Mouse (Mus musculus) hindbrain, postnatal 0 days (tissue): ENCODE data around the gene Ube2h. TPM values are rescaled to one million over a fixed set of nuclear protein-coding genes. Genes with fewer than 3 reads are reported as not detected.
"Not testable (repeated sequence)": the region's sequence is repeated elsewhere in the genome, so short reads cannot be mapped to it uniquely, and the experiment has no call there.

Experiments
- ATAC-seq: fragments of 200-750 bp; cut with Nextera tagmentation; 2 replicates; pipeline ENCODE4 v1.8.0; 2017; ENCODE audit warnings: mild to moderate bottlenecking, moderate TSS enrichment, moderate library complexity
- DNase-seq: peaks from one replicate; pipeline ENCODE4 v3.0.0-alpha.2; 2015; ENCODE audit warnings: low spot score
- H3K27ac ChIP-seq: fragments of 300-500 bp; sonication (generic); 2 replicates; pipeline ENCODE4 v1.5.1; 2014; ENCODE audit warnings: mild to moderate bottlenecking
- H3K27me3 ChIP-seq: fragments of 300-500 bp; sonication (generic); 2 replicates; pipeline ENCODE4 v1.6.1; 2014; ENCODE audit warnings: low read length, mixed read lengths; ENCODE audit not compliant: insufficient read depth
- H3K36me3 ChIP-seq: fragments of 300-500 bp; sonication (generic); 2 replicates; pipeline ENCODE4 v1.6.1; 2014; ENCODE audit warnings: low read length, mixed read lengths; ENCODE audit not compliant: insufficient read depth
- H3K4me1 ChIP-seq: fragments of 300-500 bp; sonication (generic); 2 replicates; pipeline ENCODE4 v1.6.1; 2014; ENCODE audit warnings: antibody characterized with exemption, low read length, mixed read lengths; ENCODE audit not compliant: insufficient read depth
- H3K4me2 ChIP-seq: fragments of 300-500 bp; sonication (generic); 2 replicates; pipeline ENCODE4 v1.6.1; 2014; ENCODE audit warnings: low read depth, mild to moderate bottlenecking, low read length, moderate library complexity, mixed read lengths
- H3K4me3 ChIP-seq: fragments of 300-500 bp; sonication (generic); 2 replicates; pipeline ENCODE4 v1.5.1; 2014; ENCODE audit warnings: low read length
- H3K9ac ChIP-seq: fragments of 300-500 bp; sonication (generic); replicated peaks from 2 replicates; pipeline ENCODE4 v1.6.1; 2014; ENCODE audit warnings: mild to moderate bottlenecking, low read length, moderate library complexity, mixed read lengths
- H3K9me3 ChIP-seq: fragments of 300-500 bp; sonication (generic); 2 replicates; pipeline ENCODE4 v1.6.1; 2016; ENCODE audit warnings: low read length, mixed read lengths
- CTCF ChIP-seq: IDR thresholded peaks from 2 replicates; pipeline ENCODE4 v1.5.1; 2016; ENCODE audit warnings: antibody characterized with exemption, control low read depth, low read depth
- WGBS: fragments of 180-500 bp; shearing (Covaris S2); extraction: QIAGEN DNeasy Blood & Tissue Kit; methylation state at CpG from one replicate; pipeline ENCODE4 v1.1.7; 2014; 5-methylcytosine and 5-hydroxymethylcytosine counted together
- polyA plus RNA-seq: library from polyadenylated mRNA; unstranded; fragments of >200 nt; fragmentation: Nextera tagmentation; extraction: Ambion mirVana; gene quantifications from 2 replicates; pipeline ENCODE4 v1.2.1, GENCODE M21; 2015
- total RNA-seq: library from RNA; depleted of rRNA; stranded (reverse); fragments of >200 nt; gene quantifications from 2 replicates; pipeline ENCODE4 v1.2.3, GENCODE M21; 2014

The Ube2h gene
- total and polyA plus RNA-seq, 2 experiments from 2014 or later = 41.6 to 42.1 TPM

GRCm38 (mm10) chr6:30211641-30212455 is 92.5 kb downstream of the Ube2h start:
- WGBS = 58% methylated on average over 16 of the region's 16 CpGs
- Histone ChIP-seq H3K4me3 (no peak overlapping the region), H3K27ac (no peak overlapping the region), H3K4me1 (no peaks in the 10 kb centered on the region), H3K9ac (no peak overlapping the region), H3K4me2 (no peak overlapping the region), H3K9me3 (no peaks in the 10 kb centered on the region), H3K36me3 (0 out of 2 replicates have a peak, but pooled peaks cover 4% of the 10 kb centered on the region), H3K27me3 (no peaks in the 10 kb centered on the region)
- TF ChIP-seq CTCF = no peak
- no peak for ATAC-seq
- no peak for DNase-seq

- Histone ChIP-seq H3K4me2 (no peak overlapping the region), H3K9me3 (no peaks in the 10 kb centered on the region), H3K4me1 (no peaks in the 10 kb centered on the region), H3K36me3 (0 out of 2 replicates have a peak, but pooled peaks cover 4% of the 10 kb centered on the region), H3K27ac (no peak overlapping the region; the same call in 1 of the 2 replicates), H3K4me3 (no peak overlapping the region), H3K9ac (no peak overlapping the region), H3K27me3 (no peaks in the 10 kb centered on the region)
- ATAC-seq (peak; percentile 71), DNase-seq (peak; percentile 89)
- 37% methylated on average over 5 of the region's 5 CpGs for WGBS
- TF ChIP-seq CTCF = peak; percentile 98
Measured at GRCm38 (mm10) chr6:30210788-30211187, 93.6 kb downstream of the Ube2h start.

GRCm38 (mm10) chr6:30208844-30209243 is 95.5 kb downstream of the Ube2h start:
- no peak overlapping the region for H3K4me3 ChIP-seq
- H3K4me2 ChIP-seq = no peak overlapping the region
- H3K9ac ChIP-seq = no peak overlapping the region
- ATAC-seq = no peak
- 46% methylated on average over 4 of the region's 4 CpGs for WGBS
- no peak for DNase-seq
- H3K27ac ChIP-seq = no peak overlapping the region
- H3K36me3 ChIP-seq = no peaks in the 10 kb centered on the region
- H3K9me3 ChIP-seq = no peaks in the 10 kb centered on the region
- TF ChIP-seq CTCF = no peak
- no peaks in the 10 kb centered on the region for H3K4me1 ChIP-seq
- no peaks in the 10 kb centered on the region for H3K27me3 ChIP-seq

- TF ChIP-seq CTCF = peak; percentile 74
- H3K4me1 ChIP-seq = no peaks in the 10 kb centered on the region
- no peaks in the 10 kb centered on the region for H3K36me3 ChIP-seq
- DNase-seq (peak; percentile 84), ATAC-seq (peak; percentile 83)
- no peak overlapping the region for H3K27ac ChIP-seq
- no peaks in the 10 kb centered on the region for H3K9me3 ChIP-seq
- H3K4me3 ChIP-seq = peak overlapping the region; percentile 26
- H3K27me3 ChIP-seq = no peaks in the 10 kb centered on the region
- peak overlapping the region; percentile 54 for H3K4me2 ChIP-seq
- 7% methylated on average over 30 of the region's 30 CpGs for WGBS
- peak overlapping the region; percentile 44; the same call in 1 of the 2 replicates for H3K9ac ChIP-seq
Measured at GRCm38 (mm10) chr6:30205587-30206202, 98.6 kb downstream of the Ube2h start.

- not testable (repeated sequence) for DNase-seq, H3K4me1 ChIP-seq
- WGBS = 68% methylated on average over 6 of the region's 6 CpGs
Measured at GRCm38 (mm10) chr6:30205180-30205538, 99.2 kb downstream of the Ube2h start.

GRCm38 (mm10) chr6:30204383-30205179 is 99.8 kb downstream of the Ube2h start:
- no peak for TF ChIP-seq CTCF
- Histone ChIP-seq H3K9ac (no peak overlapping the region), H3K4me2 (no peak overlapping the region), H3K4me1 (no peaks in the 10 kb centered on the region), H3K36me3 (no peaks in the 10 kb centered on the region), H3K27me3 (no peaks in the 10 kb centered on the region), H3K27ac (no peak overlapping the region), H3K4me3 (no peak overlapping the region), H3K9me3 (no peaks in the 10 kb centered on the region)
- peak; percentile 31; the same call in 1 of the 2 replicates for ATAC-seq
- DNase-seq = peak; percentile 25
- 45% methylated on average over 20 of the region's 20 CpGs for WGBS

More at GRCm38 (mm10) chr6:30205180-30205538, 99.2 kb downstream of the Ube2h start:
- not testable (repeated sequence) for H3K9me3 ChIP-seq, H3K27me3 ChIP-seq, H3K36me3 ChIP-seq, ATAC-seq, H3K4me3 ChIP-seq, H3K27ac ChIP-seq, H3K9ac ChIP-seq, H3K4me2 ChIP-seq
